Mouse (Mus musculus) C2C12 (cell line): Measurements from ENCODE around the gene Mvb12a.

ENCODE experiments used
- CTCF ChIP-seq: IDR thresholded peaks from one replicate; pipeline ENCODE4 v1.5.1; 2011; ENCODE audit not compliant: control insufficient read depth, insufficient read depth, insufficient read length
- MAX ChIP-seq: IDR thresholded peaks from one replicate; pipeline ENCODE4 v1.6.1; 2011; ENCODE audit warnings: mild to moderate bottlenecking, control low read depth
- USF1 ChIP-seq: IDR thresholded peaks from one replicate; pipeline ENCODE4 v1.6.1; 2011; ENCODE audit warnings: low read depth, mild to moderate bottlenecking, control low read depth, moderate library complexity

DNA sequence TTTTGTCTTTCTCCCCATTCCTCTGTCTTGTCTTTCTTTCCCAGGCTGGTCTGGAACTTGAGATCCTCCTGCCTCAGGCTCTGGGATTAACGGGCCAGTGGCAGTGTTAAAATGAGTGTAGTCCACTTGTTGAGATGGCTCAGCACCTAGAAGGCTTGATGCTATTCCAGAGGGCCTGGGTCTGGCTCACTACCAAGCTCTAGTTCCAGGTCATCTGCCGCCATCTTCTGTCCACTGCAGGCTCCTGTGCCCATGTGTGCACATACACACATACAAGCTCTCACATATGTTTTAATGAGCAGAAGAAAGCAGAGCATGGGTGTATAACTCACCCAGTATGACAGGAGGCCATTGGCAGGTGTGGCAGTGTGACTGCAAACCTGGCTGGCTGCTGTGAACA is 29.4 kb downstream of the Mvb12a start:
- TF ChIP-seq CTCF (no peak), USF1 (no peak), MAX (no peak)
